Mouse (Mus musculus): ENCODE measurements at regions not wholly inside any gene's neighbourhood (a gene's known extent, or its start where the extent isn't known, plus 50 kb on each side); places are given as distances from the start of the nearest gene placed in this dataset.

GRCm38 (mm10) chr10:83963232-83963760 lies 240.6 kb downstream of the 1500009L16Rik start:
- DNase-seq (ENCODE audit: low read depth, low spot score) = no peak

GRCm38 (mm10) chr10:83963779-83964643 lies 241.3 kb downstream of the 1500009L16Rik start:
- no peak for DNase-seq (ENCODE audit: low read depth, low spot score)

GRCm38 (mm10) chr10:83964838-83965237 lies 242.2 kb downstream of the 1500009L16Rik start:
- DNase-seq (ENCODE audit: low read depth, low spot score) = no peak

GRCm38 (mm10) chr10:83970501-83970900 lies 247.8 kb downstream of the 1500009L16Rik start:
- no peak for DNase-seq (ENCODE audit: low read depth, low spot score)

GRCm38 (mm10) chr10:83974548-83974947 lies 251.9 kb downstream of the 1500009L16Rik start:
- no peak for DNase-seq (ENCODE audit: low read depth, low spot score)

- peak; percentile 43 for DNase-seq (ENCODE audit: low read depth, low spot score)
Observed at GRCm38 (mm10) chr10:83976548-83976947, 253.9 kb downstream of the 1500009L16Rik start.

- DNase-seq (ENCODE audit: low read depth, low spot score) = no peak
Observed at GRCm38 (mm10) chr10:83979930-83980329, 257.3 kb downstream of the 1500009L16Rik start.

- DNase-seq (ENCODE audit: low read depth, low spot score) = no peak
Observed at GRCm38 (mm10) chr10:83984697-83985415, 262.2 kb downstream of the 1500009L16Rik start.

GRCm38 (mm10) chr10:83992577-83993305 lies 270.1 kb downstream of the 1500009L16Rik start:
- no peak for DNase-seq (ENCODE audit: low read depth, low spot score)

GRCm38 (mm10) chr10:83995026-83995600 lies 272.4 kb downstream of the 1500009L16Rik start:
- no peak for DNase-seq (ENCODE audit: low read depth, low spot score)

- DNase-seq (ENCODE audit: low read depth, low spot score) = no peak
Observed at GRCm38 (mm10) chr10:83995913-83996312, 273.2 kb downstream of the 1500009L16Rik start.

- no peak for DNase-seq (ENCODE audit: low read depth, low spot score)
Observed at GRCm38 (mm10) chr10:83996489-83996888, 273.8 kb downstream of the 1500009L16Rik start.

- DNase-seq (ENCODE audit: low read depth, low spot score) = no peak
Observed at GRCm38 (mm10) chr10:84000436-84001208, 278.0 kb downstream of the 1500009L16Rik start.

GRCm38 (mm10) chr10:84002744-84003143 lies 280.1 kb downstream of the 1500009L16Rik start:
- DNase-seq (ENCODE audit: low read depth, low spot score) = no peak

- no peak for DNase-seq (ENCODE audit: low read depth, low spot score)
Observed at GRCm38 (mm10) chr10:84003601-84004149, 281.0 kb downstream of the 1500009L16Rik start.

GRCm38 (mm10) chr10:84008923-84009322 lies 286.3 kb downstream of the 1500009L16Rik start:
- no peak for DNase-seq (ENCODE audit: low read depth, low spot score)

- peak; percentile 38 for DNase-seq (ENCODE audit: low read depth, low spot score)
Observed at GRCm38 (mm10) chr10:84019381-84019780, 296.7 kb downstream of the 1500009L16Rik start.

- DNase-seq (ENCODE audit: low read depth, low spot score) = no peak
Observed at GRCm38 (mm10) chr10:84020023-84020620, 297.5 kb downstream of the 1500009L16Rik start.

GRCm38 (mm10) chr10:84021167-84022120 lies 298.8 kb downstream of the 1500009L16Rik start:
- no peak for DNase-seq (ENCODE audit: low read depth, low spot score)

Data from telencephalon, adult 2 months (tissue).